Mouse (Mus musculus) liver, postnatal 0 days (tissue): ENCODE results near the gene Gm7995.
"Not testable (repeated sequence)": the region's sequence is repeated elsewhere in the genome, so short reads cannot be mapped to it uniquely, and the experiment has no call there.

Source experiments
- CTCF ChIP-seq: sonication (generic); IDR thresholded peaks from 2 replicates; pipeline ENCODE4 v1.5.1; 2016; ENCODE audit warnings: antibody characterized with exemption, low read depth
- EP300 ChIP-seq: IDR thresholded peaks from 2 replicates; pipeline ENCODE4 v1.6.1; 2016; ENCODE audit warnings: antibody characterized with exemption, low read depth, mild to moderate bottlenecking

GRCm38 (mm10) chr14:42297258-42297657, 12.8 kb upstream of the Gm7995 start, which contains the start of gene Gm9611:
- TF ChIP-seq CTCF, EP300: not testable (repeated sequence)
